Mouse (Mus musculus): ENCODE measurements around the gene Gm11011. TPM values are rescaled to one million over a fixed set of nuclear protein-coding genes. Genes with fewer than 3 reads are reported as not detected.
"Not testable (repeated sequence)": the region's sequence is repeated elsewhere in the genome, so short reads cannot be mapped to it uniquely, and the experiment has no call there.

Gm11011 gene
- not detected in 2 replicates for polyA plus RNA-seq (2012; rRNA removed)

DNA sequence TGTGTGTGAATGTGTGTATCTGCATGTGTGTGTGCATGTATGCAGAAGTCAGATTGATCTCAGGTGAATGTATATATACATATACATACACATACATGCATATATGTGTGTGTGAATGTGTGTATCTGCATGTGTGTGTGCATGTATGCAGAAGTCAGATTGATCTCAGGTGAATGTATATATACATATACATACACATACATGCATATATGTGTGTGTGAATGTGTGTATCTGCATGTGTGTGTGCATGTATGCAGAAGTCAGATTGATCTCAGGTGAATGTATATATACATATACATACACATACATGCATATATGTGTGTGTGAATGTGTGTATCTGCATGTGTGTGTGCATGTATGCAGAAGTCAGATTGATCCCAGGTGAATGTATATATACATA, at the start of gene Gm11011:
Gene Gm11011, minus strand, starts transcription at position 101 of the 400 bp plus-strand sequence.
- DNase-seq (ENCODE audit: extremely low spot score in 1 of 2, low spot score in 1 of 2): not testable (repeated sequence)

DNA sequence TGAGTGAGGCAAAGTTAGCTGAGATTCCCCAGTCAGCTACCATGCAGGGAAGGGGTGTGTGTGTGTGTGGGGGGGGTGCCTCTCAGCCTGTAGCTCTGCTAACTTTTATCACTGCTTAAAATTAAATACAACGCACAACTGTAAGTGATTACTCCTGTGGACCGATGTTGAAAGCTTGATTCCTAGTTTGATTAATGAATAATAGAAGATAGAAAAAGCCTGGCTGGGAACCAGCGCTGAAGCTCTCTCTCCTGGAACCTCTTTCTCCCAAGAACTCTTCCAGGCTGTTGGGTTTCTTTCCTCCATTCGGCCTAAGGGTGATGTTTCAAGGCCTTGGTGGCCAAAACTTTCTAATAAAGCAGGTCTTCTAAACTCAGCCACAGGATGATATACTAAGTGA, 48.9 kb upstream of the Gm11011 start:
- no peak for DNase-seq (ENCODE audit: extremely low spot score in 1 of 2, low spot score in 1 of 2)

DNA sequence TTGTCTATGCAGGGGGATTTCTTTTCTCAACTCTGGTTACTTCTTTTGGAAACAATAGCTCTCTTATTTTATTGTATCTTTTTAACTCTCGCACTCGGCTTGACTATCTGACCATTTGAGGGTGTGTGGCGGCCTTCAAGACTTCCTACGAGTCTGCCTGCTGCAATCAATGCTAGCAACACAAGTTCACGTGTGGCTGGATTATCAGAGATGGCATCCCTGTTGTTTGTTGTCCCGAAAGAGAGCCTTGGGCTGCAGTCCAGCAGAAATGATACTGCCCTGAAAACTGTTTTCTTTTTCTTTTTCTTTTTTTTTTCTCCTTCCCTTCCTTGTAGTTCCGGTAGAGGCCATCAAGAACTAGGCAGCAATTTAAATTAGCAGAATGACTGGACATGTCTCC, 47.9 kb upstream of the Gm11011 start:
- DNase-seq (ENCODE audit: extremely low spot score in 1 of 2, low spot score in 1 of 2): no peak

DNA sequence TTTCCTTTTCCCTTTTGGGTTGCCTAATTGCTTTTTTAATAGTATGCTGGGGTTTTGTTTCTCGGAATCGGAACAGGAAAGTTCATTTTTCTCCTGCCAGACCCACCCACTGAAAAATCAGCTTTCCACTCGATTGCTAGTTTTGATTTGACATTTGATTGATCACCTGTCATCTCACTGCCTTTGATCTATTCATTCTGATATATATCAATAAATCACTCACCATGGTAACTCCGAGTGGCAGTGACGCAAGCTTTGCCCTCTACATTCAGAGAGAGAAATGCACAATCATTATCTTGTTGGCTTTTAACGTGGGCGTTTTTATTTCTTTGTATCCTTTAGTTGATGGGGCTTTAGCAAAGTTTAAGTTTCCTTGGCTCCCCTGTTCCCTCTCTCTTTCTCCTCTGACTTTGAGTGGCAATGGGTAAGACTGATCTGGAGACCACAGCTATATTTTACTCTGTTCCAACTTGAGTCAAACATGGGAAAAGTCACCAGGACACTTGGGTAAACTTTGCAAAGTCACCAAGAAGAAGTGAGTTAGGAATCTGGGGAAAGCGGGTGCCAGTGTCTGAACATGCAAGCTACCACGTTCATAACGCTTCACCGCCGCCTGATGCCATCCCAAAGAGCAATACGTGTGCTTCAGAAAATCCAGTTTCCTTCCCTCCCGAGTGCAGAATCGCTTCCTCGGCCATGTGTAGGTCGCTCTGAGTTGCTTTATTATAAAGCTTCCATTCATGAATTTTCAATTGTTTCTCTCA, 47.3 kb upstream of the Gm11011 start:
- no peak for DNase-seq (ENCODE audit: extremely low spot score in 1 of 2, low spot score in 1 of 2)

DNA sequence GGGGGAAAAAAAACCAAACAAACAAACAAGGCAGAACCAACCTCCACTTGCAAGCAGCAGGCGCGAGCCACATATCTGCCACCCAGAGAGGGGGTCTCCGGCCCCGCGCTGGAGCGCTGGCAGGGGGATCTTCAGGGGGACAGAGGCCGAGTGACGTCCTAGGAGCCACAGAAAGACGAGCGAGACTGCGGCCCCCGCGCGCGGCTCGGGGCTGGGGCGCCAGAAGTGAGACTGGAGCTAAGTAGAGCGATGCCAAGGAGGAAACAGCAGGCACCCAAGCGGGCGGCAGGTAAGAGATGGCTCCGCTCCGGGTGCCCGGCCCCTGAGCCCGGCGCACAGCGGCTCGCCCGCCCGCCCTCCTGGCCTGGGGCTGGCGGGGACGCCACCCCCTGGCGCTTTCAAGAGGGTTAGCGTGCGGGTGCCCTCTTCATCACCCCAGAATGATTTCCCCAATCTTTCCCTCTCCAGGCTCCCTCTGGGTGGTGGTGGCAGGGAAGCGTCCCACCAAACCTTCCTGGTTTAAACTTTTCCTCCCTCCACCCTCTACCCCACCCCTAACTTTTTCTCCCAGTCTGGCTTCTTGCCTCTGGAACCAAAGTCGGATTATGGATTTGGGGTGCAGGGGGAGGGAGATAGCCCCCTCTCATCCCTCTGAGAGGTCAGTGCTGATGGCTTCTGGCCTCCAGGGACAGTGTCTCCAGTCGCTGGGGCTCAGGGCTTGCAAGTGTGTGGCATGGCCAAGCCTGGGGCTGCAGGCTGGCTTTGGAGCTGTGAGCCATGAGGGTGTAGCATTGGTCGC, 46.1 kb upstream of the Gm11011 start:
- no peak for DNase-seq (ENCODE audit: extremely low spot score in 1 of 2, low spot score in 1 of 2)

DNA sequence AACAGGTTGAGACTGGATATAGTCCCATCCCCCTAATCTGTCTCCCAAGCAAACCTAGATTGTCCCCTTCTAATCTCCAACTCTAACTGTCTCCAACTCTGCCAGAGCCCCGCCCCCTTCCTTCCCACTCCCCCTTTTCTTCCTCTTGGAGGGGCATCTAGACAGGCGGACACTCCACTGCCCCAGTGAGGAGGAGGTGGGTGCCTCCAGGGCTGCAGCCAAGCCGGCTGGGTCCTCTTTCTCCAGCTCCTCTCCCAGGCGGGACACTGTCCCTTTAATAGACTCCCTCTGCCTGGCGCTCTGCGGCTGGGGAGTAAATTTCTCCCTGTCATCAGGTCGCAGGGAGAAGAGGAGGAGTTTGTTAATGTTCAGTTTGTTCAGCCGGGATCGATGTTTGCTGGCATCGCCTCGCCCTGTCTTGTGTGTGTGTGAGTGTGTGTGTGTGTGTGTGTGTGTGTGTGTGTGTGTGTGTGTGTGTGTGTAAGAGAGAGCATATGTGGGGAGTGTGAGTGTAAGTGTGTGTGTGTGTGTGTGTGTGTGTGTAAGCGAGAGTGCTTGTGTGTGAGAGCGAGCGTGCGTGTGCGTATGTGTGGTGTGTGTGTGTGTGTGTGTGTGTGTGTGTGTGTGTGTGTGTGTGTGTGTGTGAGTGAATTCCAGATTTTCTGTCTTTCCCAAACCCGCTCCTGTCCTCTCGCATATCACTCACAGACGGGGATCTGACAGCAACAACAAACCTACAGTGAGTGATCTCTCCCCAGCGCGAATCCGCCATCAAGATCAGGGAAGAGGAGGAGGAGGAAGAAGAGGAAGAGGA, 45.0 kb upstream of the Gm11011 start, which contains the start of gene Tshz2:
Gene Tshz2, plus strand, starts transcription at position 676 of the 814 bp plus-strand sequence.
- peak in 1 of 2 experiments; percentile 22 for DNase-seq (ENCODE audit: extremely low spot score in 1 of 2, low spot score in 1 of 2)

DNA sequence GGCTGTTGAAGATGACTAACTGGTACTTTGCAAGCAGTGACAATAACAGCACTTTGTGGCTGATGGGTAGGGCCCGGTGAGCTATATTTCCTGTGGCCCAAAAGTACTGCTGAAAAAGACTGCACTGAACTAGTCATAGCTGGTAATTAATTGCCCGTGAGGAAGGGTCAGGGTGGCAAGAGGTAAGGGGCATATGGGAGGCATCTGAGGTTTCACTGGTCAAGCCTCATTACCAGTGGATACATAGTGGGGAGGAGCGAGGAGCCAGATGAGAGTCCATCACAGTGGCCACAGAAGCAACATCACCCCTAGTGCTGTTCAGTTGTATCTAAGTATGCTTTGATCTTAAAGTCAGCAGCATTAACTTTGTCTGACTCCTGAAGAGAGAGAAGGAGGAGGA, 42.5 kb upstream of the Gm11011 start:
- no peak for DNase-seq (ENCODE audit: extremely low spot score in 1 of 2, low spot score in 1 of 2)

DNA sequence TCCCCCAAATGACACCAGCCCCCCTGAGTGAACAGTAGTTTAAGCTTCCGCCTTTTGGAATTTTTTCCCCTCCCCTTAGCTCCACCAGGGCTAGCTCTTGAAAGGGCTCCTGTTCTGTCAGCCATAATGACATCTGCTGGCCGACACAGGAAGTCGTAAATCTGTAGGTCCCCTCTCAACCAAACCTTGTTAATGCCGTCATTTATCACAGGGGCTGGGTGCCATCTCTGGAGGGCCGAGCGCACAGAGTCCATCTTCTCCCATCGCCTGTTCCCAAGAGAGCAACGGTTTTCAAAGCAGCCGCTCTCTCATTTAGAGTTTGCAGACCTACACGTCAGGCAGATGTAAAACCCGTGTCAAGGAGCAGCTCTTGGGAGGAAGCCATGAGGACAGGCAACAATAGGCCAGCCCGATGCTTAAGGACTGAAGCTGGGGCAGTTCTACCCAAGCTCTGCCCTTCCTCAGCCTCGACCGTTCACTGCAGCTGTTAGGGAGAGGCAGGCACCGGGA, 33.7 kb upstream of the Gm11011 start:
- no peak for DNase-seq (ENCODE audit: extremely low spot score in 1 of 2, low spot score in 1 of 2)

DNA sequence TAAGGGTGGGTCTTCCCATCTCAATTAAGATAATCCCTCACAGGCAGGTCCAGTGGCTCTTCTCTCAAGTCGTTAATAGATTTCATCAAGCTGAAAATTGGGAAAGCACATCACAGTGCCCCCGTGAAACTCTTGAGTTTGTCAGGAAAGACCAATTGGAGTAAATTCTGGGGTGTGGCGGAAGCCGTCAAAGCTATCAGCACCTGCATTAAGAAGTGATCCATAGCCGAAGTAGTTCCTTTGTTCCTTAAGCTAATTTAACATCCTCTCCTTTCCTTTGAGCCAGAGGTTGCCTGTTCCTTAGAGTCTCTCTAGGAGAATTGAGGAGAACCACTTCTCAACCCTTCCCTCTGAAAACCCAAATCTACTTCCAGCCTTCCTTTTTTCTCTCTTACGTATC, 28.5 kb upstream of the Gm11011 start:
- no peak for DNase-seq (ENCODE audit: extremely low spot score in 1 of 2, low spot score in 1 of 2)

DNA sequence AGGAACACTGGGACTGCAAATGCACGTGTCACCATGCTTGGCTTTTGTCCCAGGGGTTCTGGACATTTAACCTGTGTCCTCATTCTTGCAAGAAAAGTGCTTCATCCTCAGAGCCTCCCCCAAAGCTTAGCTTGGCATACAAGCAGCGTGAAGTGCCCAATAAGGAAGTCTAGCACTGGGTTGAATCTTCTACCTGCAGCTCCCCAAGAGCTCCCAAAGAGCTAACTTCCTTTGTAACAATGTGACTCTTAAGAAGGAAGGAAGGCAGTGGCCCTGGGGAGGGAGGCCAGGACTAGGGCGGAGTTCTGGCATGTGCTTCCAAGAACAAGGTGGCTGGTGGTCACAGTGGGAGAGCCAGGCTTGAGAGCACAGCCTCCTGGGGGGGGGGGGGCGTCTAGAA, 27.1 kb upstream of the Gm11011 start:
- DNase-seq (ENCODE audit: extremely low spot score in 1 of 2, low spot score in 1 of 2): no peak

DNA sequence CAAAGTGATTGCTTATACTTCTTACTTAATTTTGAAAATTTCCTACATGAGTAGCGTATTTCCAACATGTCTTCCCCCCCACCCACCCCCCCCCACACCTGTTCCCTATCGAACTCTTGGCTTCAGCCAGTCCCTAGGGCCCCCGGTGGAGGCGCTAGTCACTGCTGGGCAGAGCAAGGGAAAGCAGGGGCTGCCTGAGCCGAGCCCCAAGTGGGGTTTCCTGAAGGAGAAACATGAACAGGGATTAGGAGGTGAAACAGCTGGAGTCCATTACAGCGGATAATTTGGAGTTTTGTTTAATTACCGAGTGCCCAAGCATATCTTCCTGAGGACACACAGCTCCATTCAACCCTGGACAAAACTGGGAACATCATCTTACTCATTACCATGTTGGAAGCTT, 24.0 kb upstream of the Gm11011 start:
- DNase-seq (ENCODE audit: extremely low spot score in 1 of 2, low spot score in 1 of 2): no peak

DNA sequence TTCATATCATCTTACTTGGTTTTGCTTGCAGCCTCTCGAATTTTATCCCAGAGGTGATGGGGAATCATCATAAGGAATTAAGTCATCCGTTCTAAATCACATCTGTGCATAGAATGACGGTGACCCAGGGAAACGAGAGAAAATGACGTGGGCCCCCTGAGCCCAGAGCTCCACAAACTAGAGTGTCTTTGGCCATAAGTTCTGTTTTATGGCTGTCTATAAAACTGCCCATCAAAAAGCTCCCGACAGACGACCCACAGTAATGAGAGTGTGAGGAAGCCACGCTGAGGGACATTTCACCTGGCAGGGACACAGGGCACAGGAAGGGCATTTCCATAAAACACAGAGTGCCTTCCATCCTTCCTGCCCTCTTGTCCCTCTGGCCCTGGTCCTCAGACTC, 23.3 kb upstream of the Gm11011 start:
- DNase-seq (ENCODE audit: extremely low spot score in 1 of 2, low spot score in 1 of 2): no peak

DNA sequence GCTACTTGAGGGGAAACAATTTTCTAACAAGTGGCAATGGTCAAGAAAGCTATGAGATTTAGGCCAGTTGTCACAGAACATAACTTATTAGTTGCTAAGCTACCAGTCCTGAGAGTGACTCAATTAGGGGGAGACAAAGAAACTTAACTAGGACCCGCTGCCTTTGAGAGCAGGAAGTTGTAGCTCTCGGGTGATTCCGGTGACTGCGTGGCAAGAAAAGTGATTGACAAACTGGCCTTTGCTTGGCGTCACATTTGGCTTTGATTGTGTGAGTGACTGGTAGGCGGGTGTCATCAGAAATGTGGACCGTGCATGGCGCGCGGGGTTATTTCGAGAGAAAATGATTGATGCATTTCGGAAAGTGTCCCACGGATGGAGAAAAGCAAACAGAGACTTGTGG, 22.4 kb upstream of the Gm11011 start:
- DNase-seq (ENCODE audit: extremely low spot score in 1 of 2, low spot score in 1 of 2): no peak

DNA sequence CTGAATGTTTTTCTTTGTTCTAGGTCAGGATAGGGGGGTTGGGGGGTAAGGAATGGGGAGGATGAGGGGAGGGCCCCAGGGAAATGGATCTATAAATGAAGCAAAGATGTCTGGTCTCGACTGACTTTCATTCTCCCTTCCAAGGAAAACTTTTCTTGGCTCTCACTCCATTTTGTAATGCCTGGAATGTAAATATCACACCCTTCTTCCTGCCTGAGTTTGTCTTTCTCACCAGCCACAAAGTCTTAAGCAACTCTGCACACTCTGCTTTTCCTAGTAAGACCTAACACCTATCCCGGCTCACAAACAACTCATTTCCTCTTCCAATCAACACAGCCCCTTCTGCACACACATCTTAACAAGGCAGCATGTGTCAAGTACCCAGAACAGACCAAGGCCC, 20.2 kb upstream of the Gm11011 start:
- DNase-seq (ENCODE audit: extremely low spot score in 1 of 2, low spot score in 1 of 2): no peak

DNA sequence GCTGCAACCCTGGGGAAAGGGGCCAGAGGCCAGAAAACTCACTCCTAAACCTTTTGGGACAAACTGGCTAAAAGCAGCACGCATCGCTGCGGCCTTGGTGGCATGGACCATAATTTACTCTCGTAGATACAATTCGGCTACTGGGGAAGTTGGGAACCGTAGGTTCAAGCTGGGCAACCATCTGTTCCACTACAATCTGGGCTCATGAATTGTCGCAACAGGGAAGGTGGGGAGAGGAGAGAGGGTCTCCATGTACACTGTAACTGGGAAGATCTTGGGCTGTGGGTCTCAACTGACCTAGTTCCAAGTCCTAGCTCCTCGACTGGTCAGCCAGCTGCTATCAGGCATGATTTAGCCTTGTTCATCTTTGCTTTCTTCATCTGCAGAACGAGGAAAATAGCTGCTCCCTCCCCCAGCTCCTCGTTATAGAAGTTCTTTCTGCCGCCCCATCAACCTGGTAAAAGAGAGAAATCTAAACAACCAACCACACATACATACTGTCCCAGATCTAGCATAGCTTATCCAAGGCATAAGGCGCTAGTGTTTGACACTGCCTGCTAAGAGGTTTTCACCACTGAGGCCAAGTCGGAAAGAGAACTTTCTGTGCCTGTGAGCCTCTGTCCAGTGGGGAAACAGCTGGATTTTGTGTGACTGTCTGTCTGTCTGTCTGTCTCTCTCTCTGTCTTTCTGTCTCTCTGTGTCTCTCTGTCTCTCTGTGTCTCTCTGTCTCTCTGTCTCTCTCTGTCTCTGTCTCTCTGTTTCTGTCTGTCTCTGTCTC, 19.5 kb upstream of the Gm11011 start:
- peak in 1 of 2 experiments; percentile 24 for DNase-seq (ENCODE audit: extremely low spot score in 1 of 2, low spot score in 1 of 2)

DNA sequence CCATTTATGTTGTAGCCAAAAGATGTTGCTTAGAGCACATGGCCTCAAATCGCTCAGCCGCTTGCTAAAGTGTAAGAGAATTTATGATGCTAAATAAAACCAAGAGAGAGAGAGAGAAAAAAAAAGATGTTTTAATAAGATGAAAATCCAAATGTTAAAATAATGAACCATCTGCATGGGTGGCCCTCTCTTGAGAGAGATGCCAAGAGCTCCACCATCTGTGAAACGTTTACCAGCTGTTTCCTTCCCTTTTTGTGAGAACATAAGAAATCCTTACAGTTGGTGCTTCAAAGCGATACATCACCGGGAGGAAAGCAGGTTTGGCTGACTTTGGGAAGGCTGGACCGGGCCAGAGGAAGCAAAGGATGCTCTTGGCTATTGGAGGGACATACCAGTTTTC, 12.6 kb upstream of the Gm11011 start:
- peak; percentile 68 to 86 for DNase-seq (ENCODE audit: extremely low spot score in 1 of 2, low spot score in 1 of 2)

DNA sequence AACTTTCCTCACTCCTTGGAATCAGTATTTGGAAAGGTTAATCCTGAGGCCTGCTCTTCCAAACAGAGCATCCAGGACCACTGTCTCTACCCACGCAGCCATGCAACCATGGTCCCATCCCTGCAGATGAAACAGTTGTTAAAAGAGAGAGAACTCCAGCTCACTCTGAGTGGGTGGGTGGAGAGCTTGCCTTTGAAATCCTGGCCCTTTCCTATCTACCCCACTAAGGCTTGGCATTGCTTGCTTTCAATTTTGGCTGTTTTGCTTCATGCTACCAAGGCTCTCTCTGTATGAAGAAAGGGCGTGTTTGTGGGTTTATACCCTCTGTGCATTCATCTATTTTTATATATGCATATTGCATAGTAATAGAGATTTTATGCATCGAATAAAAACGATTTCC, 12.0 kb upstream of the Gm11011 start:
- DNase-seq (ENCODE audit: extremely low spot score in 1 of 2, low spot score in 1 of 2): peak in 1 of 2 experiments; percentile 38

DNA sequence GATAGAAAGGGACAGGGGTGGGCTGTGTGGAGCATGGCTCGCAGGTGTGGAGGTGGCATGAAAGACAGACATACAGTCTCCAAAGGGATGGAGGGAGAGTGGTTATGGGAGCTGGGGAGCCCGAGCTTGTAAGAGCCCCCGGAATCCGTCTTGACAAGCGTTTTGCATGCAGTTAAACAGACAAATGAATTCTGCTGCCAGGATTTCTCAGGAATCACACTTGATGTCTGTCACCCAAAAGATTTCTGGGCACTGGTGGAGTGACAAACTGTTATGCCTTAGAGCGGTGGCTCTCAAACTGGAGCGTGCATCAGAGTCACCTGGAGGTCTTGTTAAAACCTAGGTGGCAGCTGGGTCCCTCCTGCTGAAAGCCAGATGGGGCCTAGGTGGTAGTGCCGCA, 10.4 kb upstream of the Gm11011 start:
- no peak for DNase-seq (ENCODE audit: extremely low spot score in 1 of 2, low spot score in 1 of 2)

DNA sequence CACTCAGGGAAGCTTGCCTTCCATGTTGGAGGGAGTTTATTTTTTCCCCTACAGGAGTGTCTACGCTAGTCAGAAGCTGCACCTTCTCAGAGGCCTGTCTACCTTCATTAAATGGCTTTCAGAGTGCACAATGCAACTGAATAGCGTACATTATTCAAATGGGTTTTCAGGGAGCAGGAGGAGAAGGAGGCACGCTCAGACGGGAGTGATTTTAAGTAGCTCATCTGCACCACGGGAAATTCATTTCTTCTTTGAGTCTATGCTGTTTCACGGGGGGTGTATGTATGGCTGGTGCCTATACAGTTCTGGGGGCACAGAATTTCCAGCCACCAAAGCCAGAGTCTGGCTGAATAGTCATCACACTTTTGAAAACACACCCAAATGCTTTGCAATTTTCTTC, 9.8 kb upstream of the Gm11011 start:
- no peak for DNase-seq (ENCODE audit: extremely low spot score in 1 of 2, low spot score in 1 of 2)

DNA sequence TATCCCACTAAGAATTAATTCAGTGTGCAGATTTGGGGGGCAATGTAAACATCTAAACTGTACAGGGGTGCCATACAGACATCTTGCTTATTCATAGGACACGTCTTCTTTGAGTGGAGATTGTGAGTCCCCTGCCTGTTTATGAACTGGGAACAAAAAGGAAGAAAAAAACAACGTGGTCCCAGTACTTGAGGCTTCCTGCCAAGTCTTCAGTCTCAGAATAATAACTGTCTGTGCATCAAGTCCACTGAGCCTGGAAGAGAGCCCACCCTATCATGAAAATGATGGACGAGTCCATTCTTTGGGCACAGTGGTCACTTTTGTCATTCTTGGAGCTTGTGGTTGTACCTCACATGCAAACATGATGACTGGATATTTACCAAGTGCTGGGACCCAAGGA, 6.2 kb upstream of the Gm11011 start:
- DNase-seq (ENCODE audit: extremely low spot score in 1 of 2, low spot score in 1 of 2): no peak
